Mouse (Mus musculus): ENCODE results near the gene Dhcr24.
A peak's percentile ranks its signal among the peaks of the same experiment; 100 is the strongest.

Dhcr24 gene

DNA sequence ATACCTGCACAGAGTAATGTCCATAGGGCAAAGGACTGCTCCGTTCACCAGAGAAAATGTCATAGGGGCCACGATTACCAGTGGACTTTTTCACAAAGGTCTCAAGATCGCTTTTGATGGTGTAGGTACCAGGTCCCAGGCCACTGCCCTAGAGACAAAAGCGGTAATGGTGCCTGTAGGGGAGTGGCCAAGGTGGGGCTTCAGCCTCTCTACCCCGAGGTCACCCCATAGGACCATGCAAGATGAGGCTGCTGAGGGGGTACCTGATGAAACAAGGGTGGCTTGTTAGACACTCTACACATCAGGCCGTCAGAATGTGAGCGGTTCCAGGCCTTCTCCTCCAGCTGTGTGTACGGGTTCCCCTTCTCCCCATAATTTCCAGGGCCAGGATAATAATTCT lies 52.3 kb downstream of the Dhcr24 start:
- no peak for DNase-seq

DNA sequence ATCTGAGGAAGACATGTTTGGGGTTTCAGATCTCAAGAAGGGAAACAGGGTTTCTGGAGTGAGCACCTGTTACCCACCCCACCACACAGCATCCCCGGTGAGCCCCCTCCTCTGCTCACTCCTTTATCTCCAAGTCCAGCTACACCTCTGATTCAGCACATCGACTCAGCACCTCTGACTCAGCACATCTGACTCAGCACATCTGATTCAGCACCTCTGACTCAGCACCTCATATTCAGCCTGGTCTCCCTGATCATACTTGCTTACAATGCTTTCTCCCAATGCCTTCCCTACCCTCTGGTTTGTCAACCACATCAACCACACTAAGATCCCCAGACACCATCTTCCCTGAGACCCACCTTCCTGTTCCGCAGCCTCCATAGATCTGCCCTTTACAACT lies 52.7 kb downstream of the Dhcr24 start:
- DNase-seq, result peak; percentile 82

DNA sequence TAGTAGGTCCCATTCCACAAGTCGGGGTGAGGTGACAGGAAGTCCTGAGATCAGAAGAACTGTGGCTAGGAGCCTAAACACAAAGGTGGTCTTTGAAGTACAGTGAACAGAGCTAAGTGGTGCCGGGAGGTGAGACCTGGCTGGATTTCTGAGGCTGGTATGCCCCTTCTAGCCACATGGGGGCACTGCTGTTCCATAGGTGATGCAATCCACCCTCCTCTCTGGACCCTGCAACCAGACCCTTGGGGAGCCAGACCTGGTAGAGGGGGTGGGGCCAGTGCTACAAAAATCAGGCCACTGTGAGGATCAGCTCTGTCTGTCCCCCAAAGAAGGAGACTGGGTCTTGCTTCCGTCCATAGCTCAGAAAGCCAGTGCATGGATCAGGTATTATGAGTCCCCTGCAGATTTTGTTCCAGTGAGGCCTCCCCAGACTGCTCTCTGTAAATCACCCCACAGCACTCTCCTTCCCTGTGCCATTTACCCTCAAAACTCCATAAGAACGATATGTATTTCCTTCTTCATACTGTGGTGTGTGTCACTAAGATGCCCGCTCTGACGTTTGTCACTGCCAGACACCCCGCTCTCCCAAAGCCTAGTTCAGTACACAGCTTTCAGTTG lies 53.5 kb downstream of the Dhcr24 start:
- peak; percentile 81 for DNase-seq

DNA sequence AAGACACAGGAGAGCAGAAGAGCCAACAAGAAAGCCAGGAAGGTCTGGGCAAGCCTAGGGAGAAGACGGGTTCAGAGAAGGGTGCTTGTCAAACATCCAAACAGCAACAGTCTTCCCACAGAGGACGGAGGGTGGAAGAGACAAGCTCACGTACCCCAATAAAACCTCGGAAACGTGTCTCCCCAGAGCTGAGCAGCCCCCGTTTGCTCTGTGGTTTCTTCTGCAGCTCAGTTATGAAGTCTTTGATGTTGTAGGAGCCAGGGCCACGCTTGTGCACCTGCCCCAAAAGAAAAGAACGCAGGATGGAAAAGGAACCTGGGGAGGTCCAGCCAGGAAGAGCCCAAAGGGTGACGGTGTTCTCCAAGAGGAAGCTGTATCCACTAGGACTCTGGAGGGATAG lies 54.0 kb downstream of the Dhcr24 start:
- no peak for DNase-seq

DNA sequence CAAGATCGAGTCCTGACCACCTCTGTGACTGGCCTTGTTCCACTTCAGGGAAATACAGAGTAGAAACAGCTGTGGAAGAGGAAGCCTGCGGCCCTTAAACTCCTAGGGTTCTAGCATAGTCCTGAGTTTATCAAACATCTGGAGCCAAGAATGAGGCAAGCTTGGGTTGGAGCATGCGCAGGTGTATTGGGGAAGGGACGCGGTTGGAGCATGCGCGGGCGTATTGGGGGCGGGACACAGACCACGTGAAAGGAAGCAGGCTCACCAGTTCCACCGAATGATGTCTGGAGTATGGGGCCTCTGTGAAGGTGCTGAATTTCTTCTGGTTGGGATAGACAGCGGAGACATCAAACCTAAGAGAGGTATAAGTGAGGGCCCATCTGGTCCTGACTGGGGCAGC lies 54.8 kb downstream of the Dhcr24 start:
- peak; percentile 41 for DNase-seq

DNA sequence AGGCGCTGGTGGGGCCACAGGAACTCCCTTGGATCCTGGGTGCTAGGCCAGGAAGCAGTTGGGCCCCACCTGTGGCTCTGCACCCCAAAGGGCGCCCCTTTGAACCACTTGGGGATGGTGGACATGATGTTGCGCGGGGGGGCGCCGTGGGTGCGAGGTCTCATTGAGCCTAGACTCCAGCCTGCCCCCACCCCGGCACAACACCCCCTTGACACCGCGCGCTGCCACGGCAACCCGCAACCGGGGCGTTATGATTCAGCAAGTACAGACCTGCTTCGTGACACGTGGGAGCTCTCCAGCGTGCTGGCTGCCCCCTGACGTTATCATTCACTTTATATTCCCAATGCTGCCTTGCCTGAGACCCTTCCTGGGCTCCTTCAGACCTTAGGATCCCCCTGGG lies 56.2 kb downstream of the Dhcr24 start, which contains the start of gene Lexm:
Gene Lexm, minus strand, starts transcription at position 186 of the 400 bp plus-strand sequence.
- DNase-seq, result peak; percentile 64

DNA sequence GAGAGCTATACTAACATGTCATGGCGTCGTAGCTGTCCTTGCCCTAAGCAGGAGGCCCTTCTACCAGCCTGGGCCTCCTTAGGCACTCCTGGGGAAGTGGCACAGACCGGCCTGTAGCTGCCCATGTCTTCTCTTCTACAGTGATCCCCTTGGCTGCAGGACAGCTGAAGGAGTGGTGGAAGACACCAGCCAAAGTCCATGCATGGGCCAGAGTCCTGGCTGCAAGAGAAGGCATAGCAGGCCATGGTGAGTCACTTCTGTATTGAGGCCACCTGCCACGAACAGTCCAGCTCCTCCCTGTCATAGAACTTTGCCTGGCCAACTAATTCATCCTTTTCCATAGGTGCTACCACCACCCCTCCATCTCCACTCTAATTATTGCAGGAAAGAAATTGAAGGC lies 58.1 kb downstream of the Dhcr24 start:
- no peak for DNase-seq

DNA sequence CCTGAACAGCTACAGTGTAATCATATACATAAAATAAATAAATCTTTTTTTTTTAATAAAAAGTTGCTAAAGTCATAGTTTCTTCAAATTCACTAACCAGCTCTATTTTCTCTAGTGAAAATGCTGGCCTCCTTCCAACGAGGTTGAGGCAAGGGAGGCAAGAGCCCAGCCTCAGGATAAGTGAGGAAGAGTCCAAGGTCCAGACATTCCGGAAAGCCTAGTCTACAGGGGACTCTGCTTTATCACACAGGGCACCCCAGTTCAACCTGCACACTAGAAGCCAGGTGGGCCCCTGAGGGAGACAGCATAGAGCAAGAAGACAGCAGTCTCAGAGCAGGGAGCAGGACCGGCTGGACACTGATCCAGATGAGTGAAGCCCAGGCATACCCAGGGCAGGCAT lies 60.6 kb downstream of the Dhcr24 start:
- DNase-seq, result no peak

DNA sequence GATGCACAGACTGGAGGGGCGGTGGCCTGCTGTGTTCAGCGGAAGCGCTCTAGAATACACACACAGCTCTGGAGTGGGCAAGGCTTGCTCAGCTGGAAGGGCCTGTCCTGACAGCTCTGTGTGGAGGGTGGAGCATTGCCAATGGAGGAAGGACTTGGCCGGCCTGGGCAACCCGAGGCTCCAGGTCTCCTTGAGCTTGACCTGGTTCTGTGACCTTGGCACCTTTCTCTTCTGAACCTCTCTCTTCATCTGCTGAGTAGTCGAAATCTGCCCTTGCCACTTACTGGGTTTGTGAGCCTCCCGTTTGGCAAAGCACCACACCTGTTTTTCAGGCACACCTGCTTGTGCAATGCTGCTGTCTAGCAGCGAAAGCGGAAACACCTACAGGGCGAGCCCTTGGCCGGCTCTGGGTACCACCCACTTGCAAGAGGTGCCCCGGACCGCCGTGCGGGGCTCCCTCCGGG lies 61.2 kb downstream of the Dhcr24 start, which contains the start of gene Ttc22:
Gene Ttc22, plus strand, starts transcription at position 403 of the 464 bp plus-strand sequence.
- DNase-seq, result no peak

DNA sequence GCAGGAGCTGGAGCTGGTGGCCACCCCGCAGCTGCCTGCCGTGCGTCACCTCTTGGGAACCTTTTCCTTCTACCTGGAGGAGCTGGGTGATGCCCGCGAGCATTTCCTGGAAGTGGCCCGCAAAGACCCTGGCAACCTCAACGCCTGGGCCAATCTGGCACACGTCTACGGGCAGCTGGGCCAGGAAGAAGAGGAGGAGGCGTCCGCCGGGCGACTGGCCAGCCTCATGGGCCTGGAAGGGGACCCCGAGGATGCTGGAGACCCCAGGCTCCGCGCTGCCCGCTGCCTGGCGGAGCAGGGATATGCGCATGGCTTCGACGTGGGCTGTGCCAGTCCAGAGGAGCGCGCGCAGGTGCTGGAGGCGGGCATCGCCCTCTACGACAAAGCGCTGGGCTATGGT lies 61.9 kb downstream of the Dhcr24 start:
- no peak for DNase-seq

DNA sequence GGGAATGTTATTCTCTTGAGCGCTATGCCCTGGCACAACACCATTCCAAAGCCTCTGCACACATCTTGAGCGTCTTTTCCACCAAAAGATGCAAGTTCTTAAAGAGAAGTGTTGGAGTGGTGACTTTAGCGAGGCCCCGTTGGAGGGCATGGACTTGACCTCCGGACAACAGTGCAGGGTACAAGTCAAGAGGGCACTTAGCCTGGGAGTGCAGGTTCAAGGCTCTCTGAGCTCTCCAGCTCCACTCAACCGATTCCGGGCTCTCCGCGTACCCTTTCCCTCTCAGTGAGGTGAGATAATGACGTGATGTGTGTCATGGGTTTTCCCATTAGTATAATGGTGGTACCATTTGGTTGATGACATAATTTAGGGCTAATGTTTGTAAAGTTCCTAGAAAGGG lies 63.4 kb downstream of the Dhcr24 start:
- no peak for DNase-seq

DNA sequence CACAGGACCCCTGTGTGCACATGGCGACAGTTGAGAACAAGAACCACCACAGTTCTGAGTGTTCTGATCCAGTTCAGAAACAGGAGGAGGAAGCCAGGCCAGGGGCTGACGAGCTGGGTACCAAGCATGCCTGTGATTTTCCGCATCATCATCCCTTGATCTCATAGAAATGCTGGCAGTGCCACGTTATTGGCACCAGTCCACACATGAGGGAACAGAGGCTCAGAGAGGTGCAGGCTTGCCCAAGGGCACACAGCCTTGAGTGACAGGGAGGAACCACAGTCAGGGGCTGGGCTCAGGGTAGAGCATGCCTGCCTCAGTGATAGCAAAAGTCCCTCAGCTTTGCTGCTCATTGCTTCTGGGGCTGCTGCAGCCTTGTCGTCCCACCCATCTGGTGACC lies 67.0 kb downstream of the Dhcr24 start:
- DNase-seq, result no peak

DNA sequence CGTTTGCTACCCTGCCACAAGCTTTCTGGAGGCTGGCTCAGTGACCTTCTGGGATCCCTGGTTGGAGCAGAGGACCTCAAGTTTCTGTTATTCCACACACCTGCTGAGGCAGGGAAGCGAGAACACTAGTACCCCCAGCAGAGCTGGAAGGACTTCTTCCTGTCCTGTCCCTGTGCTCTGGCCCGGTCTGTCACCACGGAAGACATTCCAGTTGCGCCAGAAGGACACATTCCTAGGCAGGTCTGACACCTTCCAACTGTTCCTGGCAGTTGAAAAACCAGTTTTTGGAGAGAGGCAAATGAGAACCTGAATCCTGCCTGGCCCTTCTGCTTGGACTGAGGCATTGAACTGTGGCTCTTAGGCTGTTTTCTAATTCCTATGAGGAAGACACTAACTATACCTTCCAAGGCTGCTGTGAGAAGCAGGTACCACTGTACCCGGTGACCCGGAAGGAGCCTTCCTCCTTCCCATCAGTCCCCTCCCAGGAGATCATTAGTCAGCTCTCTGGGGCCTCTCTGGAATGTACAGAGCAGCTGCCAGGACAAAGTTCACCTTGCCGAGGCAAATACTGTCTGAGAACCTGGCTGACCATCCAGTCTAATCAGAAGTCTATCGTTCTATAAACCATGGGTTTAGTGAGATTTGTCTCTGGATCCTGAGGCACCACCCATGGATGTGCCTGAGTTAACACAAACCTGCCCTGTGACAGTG lies 68.0 kb downstream of the Dhcr24 start:
- DNase-seq, result no peak

DNA sequence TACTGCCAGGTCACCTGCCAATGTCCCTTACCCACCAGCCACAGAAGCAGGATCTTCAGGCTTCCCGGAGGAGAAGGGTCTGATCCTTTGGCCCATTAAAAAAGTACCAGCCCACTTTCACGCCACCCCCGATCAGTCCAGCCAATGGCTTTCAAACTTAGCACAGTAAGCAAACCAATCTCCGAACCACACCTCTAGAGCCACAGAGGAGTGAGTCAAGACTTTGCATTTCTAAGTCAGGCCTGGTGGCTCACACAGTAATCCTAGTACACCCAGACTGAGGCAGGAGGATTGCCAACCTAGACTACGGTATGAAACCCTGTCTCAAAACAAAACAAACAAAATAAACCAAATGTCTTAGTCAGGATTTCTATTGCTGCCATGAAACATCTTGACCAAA lies 68.5 kb downstream of the Dhcr24 start:
- no peak for DNase-seq

DNA sequence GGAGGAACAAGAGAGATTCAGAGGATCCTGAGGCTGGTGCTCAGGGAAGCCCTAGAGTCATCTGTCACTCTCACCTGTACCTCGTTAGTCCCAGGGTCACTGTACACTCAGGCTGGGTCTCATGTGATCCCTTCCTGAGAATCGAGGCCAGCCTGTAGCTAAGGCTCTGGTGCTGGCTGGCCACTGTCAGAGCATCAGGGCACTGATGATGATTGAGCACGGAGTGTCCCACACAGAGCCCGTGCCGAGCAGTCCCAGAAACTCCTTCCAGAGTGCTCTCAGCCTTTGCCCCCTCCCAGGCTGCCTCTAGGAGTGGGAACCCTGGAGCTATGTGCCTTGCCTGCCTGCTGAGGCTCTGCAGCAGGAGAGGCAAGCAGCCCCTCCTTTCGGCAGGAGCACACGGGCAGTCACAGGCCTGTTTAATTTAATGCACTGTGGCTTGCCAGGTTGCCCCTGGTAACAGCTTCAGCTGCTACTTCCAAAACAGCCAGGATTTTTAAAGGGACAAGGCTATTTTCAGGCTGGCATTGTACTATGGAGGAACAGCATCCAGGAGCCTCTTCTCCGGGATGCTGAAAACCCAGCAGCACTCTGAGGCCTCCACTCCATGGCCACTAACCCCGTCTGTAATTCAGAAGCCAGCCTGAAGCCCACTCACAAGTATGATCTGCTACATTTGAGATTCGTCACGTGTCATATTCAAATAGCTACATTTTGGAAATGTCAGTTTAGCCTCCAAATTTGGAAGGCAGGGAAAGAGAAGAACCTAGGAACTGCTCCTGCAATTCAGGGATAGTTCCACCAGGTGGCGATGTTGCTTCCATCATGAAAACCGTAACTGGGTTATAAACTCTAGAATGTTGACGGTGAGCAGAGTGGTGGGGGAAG lies 69.7 kb downstream of the Dhcr24 start:
- DNase-seq, result peak; percentile 70

DNA sequence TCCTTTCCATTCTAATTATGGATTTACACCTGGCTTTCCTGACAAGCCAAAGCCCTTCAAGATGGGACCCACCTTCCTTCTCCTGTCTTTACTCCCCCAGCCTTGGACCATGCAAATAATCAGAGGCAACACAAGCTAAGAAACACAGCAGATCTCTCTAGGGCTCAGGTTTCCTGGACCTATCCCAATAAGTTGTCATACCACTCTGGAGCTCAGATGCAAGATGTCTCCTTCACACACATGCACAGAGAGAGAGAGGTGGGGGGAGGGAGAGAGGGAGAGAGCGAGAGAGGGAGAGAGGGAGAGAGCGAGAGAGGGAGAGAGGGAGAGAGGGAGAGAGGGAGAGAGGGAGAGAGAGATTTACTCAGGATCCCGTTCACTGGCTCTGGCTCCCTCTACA lies 71.5 kb downstream of the Dhcr24 start:
- no peak for DNase-seq

DNA sequence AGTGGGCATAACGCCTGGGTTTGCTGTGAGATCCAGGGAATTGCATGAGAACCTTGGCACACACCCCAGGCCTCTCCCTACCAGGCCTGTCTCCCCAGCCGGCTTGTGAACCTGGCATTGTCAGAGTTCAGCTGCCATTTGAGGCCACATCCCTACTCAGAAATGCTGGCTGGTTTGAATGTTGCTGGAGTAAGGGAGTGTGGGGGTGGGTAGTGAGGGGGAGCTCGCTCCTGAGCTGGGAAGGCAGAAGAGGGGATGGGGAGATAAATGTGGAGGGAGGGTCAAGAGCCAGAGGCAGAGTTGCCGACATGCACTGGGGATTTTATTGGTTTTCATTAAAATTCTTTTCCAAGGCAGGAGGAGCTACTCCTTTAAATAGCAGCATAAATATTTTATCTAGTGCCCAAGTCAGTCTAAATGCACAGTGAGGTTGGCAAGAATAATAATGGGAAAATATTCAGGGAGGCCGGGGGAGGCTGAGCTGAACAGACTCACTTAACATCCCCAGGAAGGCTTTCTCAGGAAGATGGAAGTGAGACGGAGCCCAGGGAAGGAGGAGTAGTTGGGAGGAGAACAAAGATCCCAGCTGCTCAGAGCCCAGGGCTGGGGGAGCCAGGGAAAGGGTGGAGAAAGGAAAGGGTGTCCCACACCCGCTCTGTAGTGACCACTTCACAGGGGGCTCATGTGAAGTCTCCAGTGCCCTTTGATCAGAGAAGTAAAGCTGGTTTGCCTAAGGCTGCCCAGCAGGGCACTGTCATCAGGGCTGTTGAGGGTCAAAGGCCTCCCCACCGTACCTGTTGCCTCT lies 72.6 kb downstream of the Dhcr24 start:
- DNase-seq, result no peak

DNA sequence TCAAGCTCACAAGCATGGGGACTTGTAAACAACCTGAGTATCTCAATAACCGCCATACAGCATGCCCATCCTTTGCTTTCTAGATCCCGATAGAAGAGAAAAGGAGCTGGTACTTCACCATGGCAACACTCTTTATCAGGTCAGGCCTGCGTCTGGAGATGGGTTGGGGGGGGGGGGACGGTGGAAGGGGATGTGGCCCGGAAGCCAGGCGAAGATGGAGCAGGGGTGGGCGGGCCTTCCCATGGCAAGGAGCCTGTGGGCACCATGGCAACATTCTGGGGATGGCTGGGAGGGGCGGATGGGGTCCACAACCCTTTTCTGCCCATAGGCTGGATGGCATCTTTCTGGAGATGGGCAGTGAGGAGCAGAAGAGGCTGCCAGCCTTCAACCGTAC lies 73.2 kb downstream of the Dhcr24 start:
- no peak for DNase-seq
